Mouse (Mus musculus) E14TG2a.4 (cell line): Measurements from ENCODE around the gene Ccl22.

ENCODE experiments used
- CTCF ChIP-seq: conservative IDR thresholded peaks from 2 replicates; pipeline ENCODE4 v1.5.1; 2014; ENCODE audit warnings: low read length
- NANOG ChIP-seq: IDR thresholded peaks from 2 replicates; pipeline ENCODE4 v1.6.1; 2014; ENCODE audit warnings: borderline replicate concordance, low read length, mixed read lengths
- POU5F1 ChIP-seq: IDR thresholded peaks from 2 replicates; pipeline ENCODE4 v1.6.1; 2014; ENCODE audit warnings: low read length, borderline replicate concordance

GRCm38 (mm10) chr8:94785995-94786595 is 40.7 kb downstream of the Ccl22 start:
- TF ChIP-seq CTCF (no peak), NANOG (no peak), POU5F1 (no peak)
